Mouse (Mus musculus) small intestine, adult 2 months (tissue): ENCODE data around the gene C2cd4b. TPM values are rescaled to one million over a fixed set of nuclear protein-coding genes. Genes with fewer than 3 reads are reported as not detected.

ENCODE experiments used
- H3K27ac ChIP-seq: fragments of 200-500 bp; 2 replicates; pipeline ENCODE4 v1.5.1; 2012; ENCODE audit warnings: low read depth, low read length, control low read depth, inconsistent platforms; ENCODE audit not compliant: insufficient read depth
- H3K27me3 ChIP-seq: fragments of 200-500 bp; 2 replicates; pipeline ENCODE4 v1.6.1; 2012; ENCODE audit warnings: mild to moderate bottlenecking, moderate library complexity, low read length, inconsistent platforms; ENCODE audit not compliant: control insufficient read depth, insufficient read depth
- H3K36me3 ChIP-seq: fragments of 200-500 bp; 2 replicates; pipeline ENCODE4 v1.6.1; 2012; ENCODE audit warnings: mild to moderate bottlenecking, low read length, control low read depth, inconsistent platforms; ENCODE audit not compliant: control insufficient read depth, insufficient read depth
- H3K4me1 ChIP-seq: fragments of 200-500 bp; 2 replicates; pipeline ENCODE4 v1.6.1; 2012; ENCODE audit warnings: low read length, inconsistent platforms, mixed read lengths; ENCODE audit not compliant: control insufficient read depth, insufficient read depth, insufficient read length
- H3K4me3 ChIP-seq: fragments of 200-500 bp; 2 replicates; pipeline ENCODE4 v1.5.1; 2012; ENCODE audit warnings: low read depth, mild to moderate bottlenecking, control low read depth, inconsistent platforms, low read length, moderate library complexity
- CTCF ChIP-seq: fragments of 200-500 bp; IDR thresholded peaks from 2 replicates; pipeline ENCODE4 v1.5.1; 2012; ENCODE audit warnings: low read depth, mild to moderate bottlenecking, control low read depth, inconsistent platforms, low read length, moderate library complexity, mixed read lengths; ENCODE audit not compliant: insufficient replicate concordance, insufficient read length; ENCODE audit errors: extremely low read depth
- POLR2A ChIP-seq: fragments of 200-500 bp; IDR thresholded peaks from 2 replicates; pipeline ENCODE4 v1.6.1; 2012; ENCODE audit warnings: low read depth, mild to moderate bottlenecking, control low read depth, inconsistent platforms, low read length, moderate library complexity
- WGBS: fragments of 180-500 bp; shearing (Covaris S2); methylation state at CpG from one replicate; pipeline ENCODE4 v1.1.7; 2018; 5-methylcytosine and 5-hydroxymethylcytosine counted together
- polyA plus RNA-seq: library from polyadenylated mRNA; depleted of rRNA; stranded (reverse); fragments of >200 nt; gene quantifications from 2 replicates; pipeline ENCODE4 v1.2.3, GENCODE M21; 2012; rRNA removed

The C2cd4b gene
- polyA plus RNA-seq = 4.0 and 9.1 TPM in 2 replicates

GRCm38 (mm10) chr9:67759163-67759955 is at the start of gene C2cd4b:
Gene C2cd4b, plus strand, starts transcription at chr9:67759437.
- Histone ChIP-seq H3K27ac (no peak within 1 kb of the TSS), H3K27me3 (0 out of 2 replicates have a peak, but pooled peaks cover 5% of the 10 kb centered on the region), H3K36me3 (no peaks in the 10 kb centered on the region), H3K4me3 (peak within 1 kb of the TSS; percentile 60), H3K4me1 (no peaks in the 10 kb centered on the region)
- TF ChIP-seq POLR2A (peak; percentile 76; the same call in 1 of the 2 replicates), CTCF (no peak)
- whole genome bisulfite sequencing = 2% methylated on average over 49 of the region's 49 CpGs

- TF ChIP-seq CTCF = peak; percentile 79; the same call in 1 of the 2 replicates
- no peak for TF ChIP-seq POLR2A
- 31% methylated on average over 15 of the region's 15 CpGs for WGBS
- H3K27ac ChIP-seq = no peak overlapping the region
Measured at GRCm38 (mm10) chr9:67711051-67711877, 48.0 kb upstream of the C2cd4b start.

GRCm38 (mm10) chr9:67712146-67712545 is 47.1 kb upstream of the C2cd4b start:
- Histone ChIP-seq H3K4me3 (no peak overlapping the region), H3K36me3 (no peaks in the 10 kb centered on the region), H3K4me1 (no peaks in the 10 kb centered on the region), H3K27me3 (no peaks in the 10 kb centered on the region; the same call in 1 of the 2 replicates), H3K27ac (no peak overlapping the region)
- TF ChIP-seq POLR2A (no peak), CTCF (no peak)
- 71% methylated on average over 9 of the region's 9 CpGs for WGBS

More at GRCm38 (mm10) chr9:67711051-67711877, 48.0 kb upstream of the C2cd4b start:
- Histone ChIP-seq H3K36me3 (no peaks in the 10 kb centered on the region), H3K4me1 (no peaks in the 10 kb centered on the region), H3K4me3 (no peak overlapping the region), H3K27me3 (no peaks in the 10 kb centered on the region; the same call in 1 of the 2 replicates)

- WGBS = 83% methylated on average over 3 of the region's 3 CpGs
- Histone ChIP-seq H3K27ac (no peak overlapping the region), H3K27me3 (no peaks in the 10 kb centered on the region), H3K36me3 (no peaks in the 10 kb centered on the region), H3K4me1 (no peaks in the 10 kb centered on the region), H3K4me3 (no peak overlapping the region)
- TF ChIP-seq CTCF (no peak), POLR2A (no peak)
Measured at GRCm38 (mm10) chr9:67717081-67717480, 42.2 kb upstream of the C2cd4b start.

GRCm38 (mm10) chr9:67718596-67718995 is 40.6 kb upstream of the C2cd4b start:
- Histone ChIP-seq H3K4me3 (no peak overlapping the region), H3K27me3 (no peaks in the 10 kb centered on the region), H3K27ac (no peak overlapping the region), H3K36me3 (no peaks in the 10 kb centered on the region), H3K4me1 (no peaks in the 10 kb centered on the region)
- TF ChIP-seq CTCF (no peak), POLR2A (no peak)
- WGBS = 38% methylated on average over 3 of the region's 3 CpGs

GRCm38 (mm10) chr9:67720150-67720549 is 39.1 kb upstream of the C2cd4b start:
- TF ChIP-seq CTCF (no peak), POLR2A (no peak)
- Histone ChIP-seq H3K4me1 (no peaks in the 10 kb centered on the region), H3K27me3 (no peaks in the 10 kb centered on the region), H3K36me3 (no peaks in the 10 kb centered on the region), H3K27ac (no peak overlapping the region), H3K4me3 (no peak overlapping the region)
- 74% methylated on average over 3 of the region's 3 CpGs for WGBS

GRCm38 (mm10) chr9:67722378-67722777 is 36.9 kb upstream of the C2cd4b start:
- Histone ChIP-seq H3K4me1 (no peaks in the 10 kb centered on the region), H3K4me3 (no peak overlapping the region), H3K27ac (no peak overlapping the region), H3K27me3 (no peaks in the 10 kb centered on the region), H3K36me3 (no peaks in the 10 kb centered on the region)
- WGBS = 72% methylated on average over 8 of the region's 8 CpGs
- no peak for TF ChIP-seq CTCF
